Mouse (Mus musculus): Measurements from ENCODE around the gene Hmga2.
"Not testable (repeated sequence)": the region's sequence is repeated elsewhere in the genome, so short reads cannot be mapped to it uniquely, and the experiment has no call there.

The Hmga2 gene

GRCm38 (mm10) chr10:120339324-120339723 is 136.9 kb downstream of the Hmga2 start:
- no peak for DNase-seq

- no peak for DNase-seq
Measured at GRCm38 (mm10) chr10:120338841-120339240, 137.4 kb downstream of the Hmga2 start.

DNA sequence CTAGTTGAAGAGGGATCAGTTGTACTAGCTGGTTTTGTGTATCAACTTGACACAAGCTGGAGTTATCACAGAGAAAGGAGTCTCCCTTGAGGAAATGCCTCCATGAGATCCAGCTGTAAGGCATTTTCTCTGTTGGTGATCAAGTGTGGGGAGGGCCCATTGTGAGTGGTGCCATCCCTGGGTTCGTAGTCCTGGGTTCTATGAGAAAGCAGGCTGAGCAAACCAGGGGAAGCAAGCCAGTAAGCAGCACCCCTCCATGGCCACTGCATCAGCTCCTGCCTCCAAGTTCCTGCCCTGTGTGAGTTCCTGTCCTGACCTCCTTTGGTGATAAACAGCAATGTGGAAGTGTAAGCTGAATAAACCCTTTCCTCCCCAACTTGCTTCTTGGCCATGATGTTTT is 137.8 kb downstream of the Hmga2 start:
- DNase-seq, result not testable (repeated sequence)

DNA sequence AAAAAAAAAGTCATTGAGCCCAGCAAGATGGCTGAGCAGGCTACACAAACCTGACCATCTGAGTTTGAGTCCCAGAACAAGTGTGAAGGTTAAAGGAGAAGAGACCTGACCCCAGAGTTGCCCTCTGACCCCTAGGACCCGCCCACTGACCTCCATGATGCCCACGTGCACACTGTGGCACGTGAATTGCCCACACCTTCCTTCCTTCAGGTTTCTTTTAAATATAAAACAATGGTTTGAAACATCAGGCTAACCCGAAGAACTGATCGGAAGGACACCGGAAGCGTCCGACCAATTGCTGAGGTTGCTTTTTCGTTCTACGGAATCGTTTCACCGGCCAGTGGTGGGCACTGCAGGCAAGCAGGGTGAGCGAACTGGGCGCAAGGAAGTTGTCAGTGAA is 148.3 kb downstream of the Hmga2 start:
- no peak for DNase-seq

GRCm38 (mm10) chr10:120323584-120324203 is 152.6 kb downstream of the Hmga2 start:
- no peak for DNase-seq

- no peak for DNase-seq
Measured at GRCm38 (mm10) chr10:120322815-120323214, 153.5 kb downstream of the Hmga2 start.

DNA sequence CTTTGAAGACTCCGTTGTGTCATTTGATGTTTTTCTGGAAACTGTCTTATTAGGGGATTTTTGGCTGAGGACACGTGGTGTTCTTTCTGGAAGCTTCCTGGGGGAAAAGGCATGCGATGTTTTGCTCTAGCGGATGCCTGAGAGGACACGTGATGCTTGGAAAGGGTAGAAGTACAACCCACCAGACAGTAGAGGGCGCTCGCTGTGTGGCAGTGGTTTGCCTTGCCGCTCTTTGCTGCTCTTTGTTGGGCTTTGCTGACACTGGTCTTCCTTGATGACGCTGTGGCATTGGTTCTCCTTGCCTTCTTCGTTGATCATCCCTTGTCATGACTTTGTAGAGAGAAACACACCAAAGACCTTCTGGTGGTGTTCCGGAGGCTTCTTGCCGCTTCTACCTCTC is 156.7 kb downstream of the Hmga2 start:
- DNase-seq, result no peak
